30 mouse cellular contexts compared by ENCODE assay signal in genomic region chr9:83865165-83865564, GRCm38 (mm10). TPM values are rescaled to one million over a fixed set of nuclear protein-coding genes. Genes with fewer than 3 reads are reported as not detected.
A peak's percentile ranks its signal among the peaks of the same experiment; 100 is the strongest.
DNase-seq lines count a peak whose midpoint lies in the region; ATAC-seq and TF ChIP-seq lines count a peak whose summit lies in the region.
"Had no signal": no experiment of that assay in that cellular context is flagged by ENCODE, and none has a peak within 500 bp of the region (broad histone marks: within the 10 kb centered on the region; RNA-seq: fewer than 3 reads in every experiment).

No protein-coding gene starts in this region.

- peaks cover 85% of the 10 kb centered on the region for H3K36me3 ChIP-seq in heart, embryonic 13.5 days
- H3K36me3 ChIP-seq in liver, embryonic 12.5 days, result peaks cover 90% of the 10 kb centered on the region
- peaks cover 27% of the 10 kb centered on the region for H3K36me3 ChIP-seq in liver, postnatal 0 days (replicated peaks; ENCODE audit: insufficient read depth, low read length)
- H3K36me3 ChIP-seq in hindbrain, embryonic 10.5 days, result peaks cover 97% of the 10 kb centered on the region

- no peaks in the 10 kb centered on the region for H3K27me3 ChIP-seq in heart, embryonic 13.5 days (replicated peaks)
- H3K27me3 ChIP-seq in liver, embryonic 12.5 days (replicated peaks), result no peaks in the 10 kb centered on the region
- no peaks in the 10 kb centered on the region for H3K27me3 ChIP-seq in liver, postnatal 0 days (ENCODE audit: insufficient read depth, low read length)
- no peaks in the 10 kb centered on the region for H3K27me3 ChIP-seq in hindbrain, embryonic 10.5 days (ENCODE audit: insufficient read depth, poor library complexity, severe bottlenecking)
- H3K27me3 ChIP-seq: CH12.LX; forebrain, embryonic 13.5 days; kidney, embryonic 15.5 days; Patski had no signal

- no peak for ATAC-seq in heart, embryonic 13.5 days (ENCODE audit: extremely low read depth, insufficient number of reproducible peaks, low FRiP score, low TSS enrichment)
- peak; percentile 95 for ATAC-seq in liver, embryonic 12.5 days
- ATAC-seq in liver, postnatal 0 days, result peak; percentile 43; the same call in 1 of the 2 replicates
- ATAC-seq: forebrain, embryonic 13.5 days; intestine, postnatal 0 days; midbrain, embryonic 16.5 days; Patski had no signal

- no peaks in the 10 kb centered on the region for H3K9me3 ChIP-seq in heart, embryonic 13.5 days
- H3K9me3 ChIP-seq in liver, embryonic 12.5 days (replicated peaks), result no peaks in the 10 kb centered on the region
- H3K9me3 ChIP-seq in liver, postnatal 0 days (ENCODE audit: low read length), result no peaks in the 10 kb centered on the region
- H3K9me3 ChIP-seq in hindbrain, embryonic 10.5 days, result no peaks in the 10 kb centered on the region
- H3K9me3 ChIP-seq: forebrain, embryonic 13.5 days; kidney, embryonic 15.5 days had no signal

- H3K27ac ChIP-seq in heart, embryonic 13.5 days (replicated peaks), result no peak overlapping the region
- 0 out of 2 replicates have a peak overlapping the region, but pooled peaks have one; percentile 30 for H3K27ac ChIP-seq in liver, embryonic 12.5 days
- H3K27ac ChIP-seq in liver, postnatal 0 days (ENCODE audit: low read depth), result no peak overlapping the region
- no peak overlapping the region for H3K27ac ChIP-seq in hindbrain, embryonic 10.5 days
- H3K27ac ChIP-seq: forebrain, embryonic 13.5 days; hindbrain, embryonic 14.5 days; kidney, embryonic 15.5 days had no signal

- TF ChIP-seq EP300 in liver, postnatal 0 days (IDR thresholded peaks at IDR 0.05; ENCODE audit: low read depth), result no peak

- H3K4me2 ChIP-seq in heart, embryonic 13.5 days, result no peak overlapping the region
- H3K4me2 ChIP-seq in liver, embryonic 12.5 days, result peak overlapping the region; percentile 43
- no peak overlapping the region for H3K4me2 ChIP-seq in liver, postnatal 0 days (ENCODE audit: low read depth, low read length)
- H3K4me2 ChIP-seq: forebrain, embryonic 13.5 days; heart, embryonic 11.5 days; hindbrain, embryonic 14.5 days; kidney, embryonic 15.5 days; lung, embryonic 14.5 days; midbrain, embryonic 11.5 days had no signal

- H3K4me3 ChIP-seq in heart, embryonic 13.5 days, result no peak overlapping the region
- H3K4me3 ChIP-seq in liver, embryonic 12.5 days, result no peak overlapping the region
- H3K4me3 ChIP-seq in liver, postnatal 0 days (ENCODE audit: low read depth, low read length), result no peak overlapping the region
- no peak overlapping the region for H3K4me3 ChIP-seq in hindbrain, embryonic 10.5 days
- H3K4me3 ChIP-seq: forebrain, embryonic 13.5 days; kidney, embryonic 15.5 days had no signal

- TF ChIP-seq CTCF in liver, postnatal 0 days (IDR thresholded peaks at IDR 0.05; ENCODE audit: low read depth), result no peak

- WGBS in heart, embryonic 13.5 days, result 53% methylated on average over 4 of the region's 4 CpGs
- 51% methylated on average over 4 of the region's 4 CpGs for WGBS in liver, embryonic 12.5 days (ENCODE audit: insufficient replicate concordance)
- 73% methylated on average over 4 of the region's 4 CpGs for WGBS in liver, postnatal 0 days (ENCODE audit: insufficient replicate concordance)
- 92% methylated on average over 4 of the region's 4 CpGs for WGBS in hindbrain, embryonic 10.5 days

- DNase-seq in heart, adult 9 months (ENCODE audit: low spot score in 2 of 2), result no peak
- DNase-seq in liver, postnatal 0 days, result no peak
- no peak for DNase-seq in adrenal gland, postnatal 10 days
- no peak for DNase-seq in hindbrain, embryonic 10.5 days (ENCODE audit: low spot score)
- no peak for DNase-seq in layer of hippocampus, adult 9-10 months (ENCODE audit: low spot score)
- DNase-seq: adrenal gland, postnatal 14 days; cerebellum, adult 18-20 months; cerebellum, postnatal 14 days; gastrocnemius, postnatal 25 days; heart, postnatal 4 days; kidney, postnatal 25 days; left cerebral cortex, postnatal 4 days; lung, embryonic 14.5 days; lung, postnatal 14 days; right cerebral cortex, adult 18-20 months; spleen, adult 18-20 months; thymus, adult 2 months; thymus, postnatal 4 days had no signal

- peaks cover 6% of the 10 kb centered on the region for H3K4me1 ChIP-seq in heart, embryonic 13.5 days
- H3K4me1 ChIP-seq in liver, embryonic 12.5 days, result peaks cover 24% of the 10 kb centered on the region
- no peaks in the 10 kb centered on the region for H3K4me1 ChIP-seq in liver, postnatal 0 days (ENCODE audit: insufficient read depth)
- no peaks in the 10 kb centered on the region for H3K4me1 ChIP-seq in hindbrain, embryonic 10.5 days (replicated peaks)
- H3K4me1 ChIP-seq: forebrain, embryonic 13.5 days; kidney, embryonic 15.5 days had no signal

- peak overlapping the region; percentile 25; the same call in 1 of the 2 replicates for H3K9ac ChIP-seq in heart, embryonic 13.5 days
- no peak overlapping the region for H3K9ac ChIP-seq in liver, embryonic 12.5 days
- no peak overlapping the region for H3K9ac ChIP-seq in liver, postnatal 0 days (replicated peaks)
- H3K9ac ChIP-seq: forebrain, embryonic 13.5 days; hindbrain, embryonic 14.5 days; kidney, embryonic 15.5 days; lung, embryonic 14.5 days had no signal

RNA-seq across cellular contexts. Expression of gene Ttk, which starts 30.7 kb away (rescaled TPM):
- polyA plus RNA-seq in heart, embryonic 13.5 days (2015; fragmentation: Nextera tagmentation; extraction: Ambion mirVana), result 17.1 and 18.5 TPM in 2 replicates
- 25.0 and 26.4 TPM in 2 replicates for polyA plus RNA-seq in liver, embryonic 12.5 days (2016; fragmentation: Nextera tagmentation; extraction: Ambion mirVana)
- 5.5 and 6.0 TPM in 2 replicates for polyA plus RNA-seq in liver, postnatal 0 days (2015; fragmentation: Nextera tagmentation; extraction: Ambion mirVana)
- total RNA-seq in adrenal gland, postnatal 10 days (2021), result 1 to 10 TPM; 8.1 to 8.8 TPM
- 30.8 and 42.6 TPM in 2 replicates for polyA plus RNA-seq in hindbrain, embryonic 10.5 days (2016; fragmentation: Nextera tagmentation; extraction: Ambion mirVana)

RNA-seq across cellular contexts. Expression of gene Elovl4, which starts 59.1 kb away (rescaled TPM):
- 2.9 and 3.6 TPM in 2 replicates for polyA plus RNA-seq in heart, embryonic 13.5 days (2015; fragmentation: Nextera tagmentation; extraction: Ambion mirVana)
- polyA plus RNA-seq in liver, embryonic 12.5 days (2016; fragmentation: Nextera tagmentation; extraction: Ambion mirVana), result 0.60 and 0.83 TPM in 2 replicates
- 0.04 and 0.09 TPM in 2 replicates for polyA plus RNA-seq in liver, postnatal 0 days (2015; fragmentation: Nextera tagmentation; extraction: Ambion mirVana)
- 1 to 10 TPM; 1.8 to 2.2 TPM for total RNA-seq in adrenal gland, postnatal 10 days (2021)
- 25.6 and 29.3 TPM in 2 replicates for polyA plus RNA-seq in hindbrain, embryonic 10.5 days (2016; fragmentation: Nextera tagmentation; extraction: Ambion mirVana)
- total RNA-seq: neutrophil, adult 5-6 weeks had no signal

RNA-seq across cellular contexts. Expression of gene Bckdhb, which starts 59.8 kb away (rescaled TPM):
- 43.3 and 50.0 TPM in 2 replicates for polyA plus RNA-seq in heart, embryonic 13.5 days (2015; fragmentation: Nextera tagmentation; extraction: Ambion mirVana)
- polyA plus RNA-seq in liver, embryonic 12.5 days (2016; fragmentation: Nextera tagmentation; extraction: Ambion mirVana), result 22.4 and 24.2 TPM in 2 replicates
- polyA plus RNA-seq in liver, postnatal 0 days (2015; fragmentation: Nextera tagmentation; extraction: Ambion mirVana), result 123 and 134 TPM in 2 replicates
- 100 to 1,000 TPM; 208 to 221 TPM for total RNA-seq in adrenal gland, postnatal 10 days (2021)
- 58.4 and 63.2 TPM in 2 replicates for polyA plus RNA-seq in hindbrain, embryonic 10.5 days (2016; fragmentation: Nextera tagmentation; extraction: Ambion mirVana)
